Mouse (Mus musculus) ZHBTc4 (cell line): ENCODE data around the gene Tceanc2.

Experiments
- DNase-seq: peaks from one replicate; pipeline ENCODE4 v3.0.0-alpha.2; 2011; ENCODE audit warnings: low read depth, low spot score

The Tceanc2 gene

DNA sequence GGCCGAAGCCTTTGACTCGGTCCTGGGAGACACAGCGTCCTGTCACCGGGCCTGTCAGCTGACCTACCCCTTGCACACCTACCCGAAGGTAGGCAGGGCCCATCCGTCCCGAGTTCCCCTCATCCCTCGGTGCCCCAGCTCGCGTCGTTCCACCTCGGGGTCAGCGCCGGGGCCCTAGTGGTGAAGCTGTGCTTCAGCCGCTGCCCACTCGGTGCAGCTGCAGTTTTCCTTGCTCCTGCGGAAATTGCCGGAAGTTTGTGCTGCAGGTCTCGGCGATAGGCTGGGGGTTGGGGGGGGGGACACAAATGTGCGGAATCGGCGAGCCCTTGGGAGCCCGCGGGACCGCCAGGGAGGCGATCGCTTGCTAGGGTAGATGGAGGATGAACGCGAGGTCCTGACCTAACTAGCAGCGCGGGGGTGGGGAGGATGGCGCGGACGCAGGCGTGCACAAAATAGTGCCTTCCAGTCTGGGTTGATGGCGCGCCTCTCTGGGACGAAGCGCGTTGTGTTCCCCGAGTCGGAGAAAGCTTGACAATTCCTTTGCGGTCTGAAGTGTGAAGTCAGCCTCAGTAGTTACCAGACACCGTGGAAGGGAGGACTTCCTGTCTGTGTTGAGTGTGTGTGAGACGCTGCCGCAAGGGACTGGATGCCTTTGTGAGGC is at the start of gene Tceanc2:
Tceanc2 (minus strand) TSS at position 287 of the 661 bp plus-strand sequence.
- DNase-seq = peak; percentile 54

DNA sequence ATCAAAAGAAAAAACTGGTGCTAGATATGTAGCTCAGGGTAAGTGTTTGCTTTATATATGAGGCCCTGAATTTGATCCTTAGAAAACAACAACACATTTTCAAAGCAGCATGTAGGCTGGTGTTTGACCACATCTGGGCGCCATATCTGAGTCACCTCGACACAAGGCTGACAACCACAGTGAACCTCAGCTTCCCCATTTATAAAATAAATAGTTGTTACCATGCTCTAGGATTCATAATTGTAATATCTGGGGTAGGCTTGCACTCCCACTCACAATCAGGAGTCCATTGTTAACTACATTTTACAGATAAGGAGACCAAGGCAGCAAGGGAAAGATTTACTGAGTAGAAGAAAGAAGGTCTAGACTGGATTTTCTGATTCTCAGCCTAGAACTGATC is 47.4 kb upstream of the Tceanc2 start:
- DNase-seq = no peak

DNA sequence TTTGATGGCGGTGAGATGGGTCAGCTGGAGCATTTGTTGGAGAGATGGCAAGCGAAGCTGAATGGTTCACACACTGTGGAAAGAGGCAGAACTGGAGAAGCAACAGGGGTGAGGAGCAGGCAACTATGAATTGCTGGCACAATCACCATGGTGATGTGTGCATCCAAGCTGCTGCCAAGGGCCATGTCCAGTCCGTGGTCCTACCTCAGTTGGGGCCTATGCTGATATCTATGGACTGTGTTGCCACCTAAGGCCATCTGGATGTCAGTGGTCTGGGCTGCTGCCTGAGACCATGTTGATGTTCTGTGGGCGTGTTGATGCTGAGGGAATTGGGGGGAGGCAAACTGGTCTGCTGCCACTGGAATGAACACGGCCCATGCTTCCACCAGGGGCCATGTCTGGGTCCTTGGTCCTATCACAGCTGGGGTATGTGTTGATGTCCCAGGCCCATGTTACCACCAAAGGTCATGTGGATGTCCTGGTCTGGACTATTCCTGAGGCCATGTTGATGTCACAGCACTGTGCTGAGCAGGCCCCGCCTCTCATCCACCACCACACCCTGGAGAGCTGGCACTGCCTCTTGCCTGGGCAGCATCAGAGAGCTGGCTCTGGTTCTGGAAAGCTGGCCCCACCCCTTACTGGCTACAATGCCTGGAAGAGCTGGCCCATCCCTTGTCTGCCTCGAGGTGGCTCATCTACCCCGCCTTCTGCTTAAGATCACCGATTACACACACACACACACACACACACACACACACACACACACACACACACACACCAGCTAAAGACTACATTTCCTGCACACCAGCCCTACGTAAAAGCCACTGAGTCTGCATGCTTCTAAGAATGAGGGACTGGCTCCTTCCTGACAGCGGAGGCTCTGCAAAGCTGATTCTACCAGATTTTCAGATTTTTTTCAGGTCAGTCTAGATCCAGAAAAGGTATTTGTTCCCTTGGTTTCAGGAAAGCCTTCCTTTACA is 44.6 kb upstream of the Tceanc2 start:
- DNase-seq = peak; percentile 14

DNA sequence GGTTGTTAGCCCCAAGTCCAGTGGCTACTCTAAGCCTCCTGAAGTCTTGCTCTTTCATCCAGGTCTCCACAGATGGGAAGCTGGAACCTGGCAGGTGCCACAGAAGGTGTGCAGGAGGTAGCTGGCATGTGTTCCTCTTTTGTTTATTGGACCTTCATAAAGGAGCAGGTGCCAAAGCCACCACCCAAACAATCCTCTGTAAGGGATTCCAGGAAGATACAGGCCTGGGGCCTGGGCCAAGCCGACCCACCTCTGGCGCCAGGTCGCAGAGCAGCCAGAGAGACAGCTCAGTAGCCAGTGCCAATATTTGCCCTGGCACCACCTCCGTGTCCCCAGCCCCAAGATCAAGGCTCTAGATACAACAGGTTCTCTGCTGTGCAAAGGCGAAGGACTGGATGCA is 42.6 kb upstream of the Tceanc2 start:
- DNase-seq = no peak

DNA sequence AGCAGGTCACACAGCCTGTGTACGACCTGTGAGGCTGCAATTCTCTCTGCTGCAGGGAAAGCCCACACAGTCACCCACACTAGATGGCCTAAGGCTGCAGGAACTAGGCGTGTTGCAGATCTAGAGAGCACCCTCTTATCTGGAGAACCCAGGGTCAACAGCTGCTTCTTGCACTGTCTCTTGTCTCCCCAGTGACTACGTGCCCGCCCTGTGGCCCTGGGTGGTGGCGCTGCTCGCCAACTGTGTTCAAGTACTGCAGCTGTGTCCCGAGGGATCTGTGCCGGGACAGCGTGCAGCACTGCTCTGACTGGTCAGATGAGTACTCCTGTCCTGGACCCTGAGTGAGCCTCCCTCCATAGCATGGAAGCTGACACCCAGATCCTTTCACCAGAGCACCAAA is 38.7 kb upstream of the Tceanc2 start:
- no peak for DNase-seq

DNA sequence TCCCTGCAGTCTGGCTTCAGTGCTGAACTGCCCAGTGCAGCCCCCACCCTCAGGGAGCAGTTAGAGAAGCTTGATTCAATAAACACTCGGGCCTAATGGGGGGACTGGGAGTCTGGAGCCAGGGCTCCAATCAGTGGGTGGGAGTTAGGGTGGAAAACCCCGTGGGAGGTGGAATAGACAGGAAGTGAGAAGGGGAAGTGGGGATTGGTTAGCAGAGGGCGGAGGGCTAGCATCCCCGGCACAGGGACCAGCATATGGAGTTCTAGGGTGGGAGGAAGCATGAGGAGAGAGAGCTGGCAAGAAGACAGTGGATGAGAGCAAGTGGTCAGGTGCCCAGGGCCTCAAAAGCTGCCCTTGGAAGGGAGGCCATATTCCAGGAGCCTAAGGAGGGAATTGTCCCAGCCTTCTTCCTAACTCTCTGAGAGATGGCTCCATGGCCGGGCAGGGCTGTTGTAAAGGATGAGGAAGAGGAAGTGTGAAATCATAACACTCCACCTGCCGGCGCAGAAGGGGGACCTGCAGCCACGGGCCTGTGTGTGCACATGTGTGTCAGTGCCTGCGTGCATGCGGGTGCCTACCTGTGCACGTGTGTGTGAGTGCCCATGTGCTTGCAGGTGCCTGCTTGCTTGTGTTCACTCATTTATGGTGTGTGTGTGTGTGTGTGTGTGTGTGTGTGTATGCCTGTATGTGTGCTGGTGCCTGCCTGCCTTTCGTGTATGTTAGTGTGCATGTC is 34.5 kb upstream of the Tceanc2 start:
- no peak for DNase-seq

DNA sequence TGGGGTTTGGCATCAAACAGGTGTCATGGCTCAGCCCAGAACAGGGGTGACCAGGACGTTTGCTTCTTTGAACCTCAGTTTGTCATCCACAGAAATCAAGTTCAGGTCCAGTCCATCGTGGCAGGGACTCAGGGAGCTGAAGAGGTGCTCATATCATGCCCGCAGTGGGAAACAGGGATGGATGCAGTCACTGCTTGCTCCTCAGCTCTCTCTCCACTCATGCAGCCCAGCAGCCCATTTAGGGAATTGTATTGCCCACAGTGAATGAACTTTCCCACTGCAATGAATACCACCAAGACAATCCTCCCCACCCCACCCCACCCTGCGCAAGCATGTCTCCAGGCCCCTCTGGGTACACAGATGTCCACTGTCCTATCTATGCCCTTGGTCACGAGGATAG is 33.0 kb upstream of the Tceanc2 start:
- DNase-seq = no peak

- DNase-seq = no peak
These were observed 32.5 kb upstream of the Tceanc2 start for GRCm38 (mm10) chr4:107211465-107211864.

- DNase-seq = no peak
These were observed 31.7 kb upstream of the Tceanc2 start for GRCm38 (mm10) chr4:107210483-107211097.

DNA sequence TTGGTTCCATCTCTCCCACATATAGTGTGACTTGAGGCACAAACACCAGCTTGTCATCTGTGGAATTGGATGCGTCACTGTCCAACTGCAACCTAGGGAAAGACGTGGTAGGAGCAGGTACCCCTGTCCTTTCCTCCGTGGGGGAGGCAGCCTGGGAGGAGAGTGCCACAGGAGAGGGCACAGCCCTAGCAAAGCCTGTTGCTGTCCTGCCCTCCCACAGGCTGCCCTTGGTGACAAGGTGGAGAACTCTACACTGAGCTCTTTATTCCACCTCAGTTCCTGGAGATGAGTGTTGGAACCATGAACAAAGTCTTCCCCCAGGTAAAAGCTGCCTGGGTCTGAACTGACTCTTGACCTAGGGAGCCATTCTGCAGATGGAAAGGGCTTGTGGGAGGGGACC is 30.0 kb upstream of the Tceanc2 start, which contains the start of gene Ldlrad1:
Ldlrad1 (plus strand) TSS at position 301 of the 400 bp plus-strand sequence.
- no peak for DNase-seq

- DNase-seq = no peak
These were observed 28.1 kb upstream of the Tceanc2 start for GRCm38 (mm10) chr4:107207016-107207415.

- DNase-seq = peak; percentile 24
These were observed 24.1 kb upstream of the Tceanc2 start for GRCm38 (mm10) chr4:107203001-107203400.

DNA sequence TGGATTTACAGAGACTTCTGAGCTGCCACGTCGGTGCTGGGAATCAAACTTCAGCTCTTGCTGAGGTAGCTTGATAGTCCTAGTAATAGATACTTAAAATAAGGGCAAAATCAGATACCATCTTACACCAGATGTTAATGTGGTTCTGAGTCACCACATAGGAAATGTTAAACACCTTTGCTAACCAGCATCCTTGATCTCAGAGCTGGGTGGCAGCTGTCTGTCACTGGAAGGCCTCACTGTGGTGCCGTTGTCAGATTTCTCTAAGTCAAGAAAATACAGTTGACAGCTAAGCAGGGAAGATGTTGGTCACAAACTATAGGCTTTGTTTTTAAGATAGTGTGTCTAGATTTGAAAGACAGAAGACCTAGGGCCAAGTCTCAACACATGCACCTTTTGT is 22.9 kb upstream of the Tceanc2 start:
- DNase-seq = no peak

- no peak for DNase-seq
These were observed 19.2 kb upstream of the Tceanc2 start for GRCm38 (mm10) chr4:107198072-107198471.

GRCm38 (mm10) chr4:107196454-107196853 is 17.5 kb upstream of the Tceanc2 start:
- no peak for DNase-seq

DNA sequence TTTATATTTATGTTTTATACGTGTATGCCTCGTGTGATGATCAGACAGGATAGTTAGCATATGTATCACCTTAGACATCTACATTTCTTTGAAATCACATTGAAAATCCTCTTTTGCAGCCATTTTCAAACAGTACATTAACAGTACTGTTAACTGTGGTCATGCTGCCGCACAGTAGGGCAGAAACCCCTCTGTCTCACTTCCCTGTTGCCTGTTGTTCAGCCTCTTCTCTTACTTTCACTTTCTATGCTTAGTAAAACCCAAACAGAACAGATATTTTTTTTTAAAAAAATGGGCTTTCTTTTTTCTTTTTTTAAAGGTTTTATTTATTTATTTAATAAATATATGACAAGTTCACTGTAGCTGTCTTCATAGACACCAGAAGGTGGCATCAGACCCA is 14.9 kb upstream of the Tceanc2 start:
- no peak for DNase-seq

DNA sequence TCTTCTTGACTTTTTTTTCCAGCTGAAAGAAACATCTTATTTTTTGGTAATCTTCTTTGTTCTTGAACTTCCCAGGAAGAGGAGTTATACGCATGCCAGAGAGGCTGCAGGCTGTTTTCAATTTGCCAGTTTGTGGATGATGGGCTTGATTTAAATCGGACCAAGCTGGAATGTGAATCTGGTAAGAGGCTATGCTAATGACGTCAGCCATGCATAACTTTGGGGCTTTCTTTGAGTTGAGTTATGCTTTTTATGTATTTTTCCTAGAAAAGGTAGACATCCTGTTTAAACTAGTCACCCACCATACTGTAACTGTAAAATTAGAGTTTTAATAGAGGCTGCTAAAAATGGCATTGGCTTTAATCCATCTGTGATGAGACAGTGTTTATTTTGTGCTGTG is 6.8 kb upstream of the Tceanc2 start:
- no peak for DNase-seq

DNA sequence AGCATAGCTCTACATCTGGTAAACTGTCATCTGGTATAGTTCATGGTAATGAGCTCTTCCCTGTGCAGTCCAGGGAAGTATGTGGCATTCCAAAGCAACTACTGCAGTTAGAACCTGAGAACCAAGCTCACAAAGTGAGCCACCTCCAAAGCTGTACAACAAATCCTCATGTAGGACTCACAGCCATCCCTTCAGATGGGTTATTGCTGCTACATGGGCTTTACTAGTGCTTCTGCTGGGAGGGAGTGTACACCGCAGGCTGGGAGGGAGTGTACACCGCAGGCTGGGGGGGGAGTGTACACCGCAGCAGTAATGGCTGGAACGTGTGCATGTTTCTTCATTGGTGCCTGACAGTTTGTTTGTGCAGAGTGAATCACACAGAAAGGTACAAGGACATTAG is 4.3 kb upstream of the Tceanc2 start:
- DNase-seq = no peak

DNA sequence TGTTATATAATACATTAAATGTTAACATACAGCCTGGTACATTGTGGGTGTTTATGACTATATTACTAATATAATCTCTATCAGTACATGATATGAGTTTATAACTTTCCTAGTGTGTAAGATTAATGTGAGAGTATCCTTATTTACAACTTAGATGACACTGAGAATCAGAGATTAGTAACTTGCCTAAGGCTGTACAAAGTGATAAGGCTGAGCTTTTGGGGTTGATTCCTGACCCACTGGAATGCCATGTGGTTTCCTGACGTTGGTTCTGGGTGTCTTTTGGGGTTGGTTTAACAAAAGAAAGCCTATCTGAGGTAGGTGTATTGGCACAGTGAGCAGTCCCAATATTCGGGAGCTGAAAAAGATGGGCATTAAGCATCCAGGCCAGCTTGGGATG is 3.9 kb upstream of the Tceanc2 start:
- DNase-seq = no peak

GRCm38 (mm10) chr4:107181866-107182265 is 3.0 kb upstream of the Tceanc2 start:
- no peak for DNase-seq

GRCm38 (mm10) chr4:107180746-107181145 is 1.8 kb upstream of the Tceanc2 start:
- DNase-seq = peak; percentile 65

GRCm38 (mm10) chr4:107179561-107179960 is 645 bp upstream of the Tceanc2 start:
- DNase-seq = no peak
